Mouse (Mus musculus) cortical plate, adult 2 months (tissue): ENCODE data around the gene Pigh. TPM values are rescaled to one million over a fixed set of nuclear protein-coding genes. Genes with fewer than 3 reads are reported as not detected.

ENCODE experiments used
- H3K27ac ChIP-seq: fragments of 200-500 bp; 2 replicates; pipeline ENCODE4 v1.5.1; 2012; ENCODE audit warnings: low read length, control low read depth, inconsistent platforms; ENCODE audit not compliant: insufficient read depth
- H3K4me1 ChIP-seq: fragments of 200-500 bp; 2 replicates; pipeline ENCODE4 v1.6.1; 2011; ENCODE audit warnings: low read length; ENCODE audit not compliant: control insufficient read depth, insufficient read depth
- H3K4me3 ChIP-seq: fragments of 200-500 bp; 2 replicates; pipeline ENCODE4 v1.5.1; 2011; ENCODE audit warnings: mild to moderate bottlenecking, low read length, control low read depth; ENCODE audit not compliant: insufficient read depth
- CTCF ChIP-seq: fragments of 200-500 bp; IDR thresholded peaks from 2 replicates; pipeline ENCODE4 v1.5.1; 2011; ENCODE audit warnings: mild to moderate bottlenecking, control low read depth, low read length; ENCODE audit not compliant: insufficient read depth; ENCODE audit errors: extremely low read depth
- POLR2A ChIP-seq: fragments of 200-500 bp; IDR thresholded peaks from 2 replicates; pipeline ENCODE4 v1.6.1; 2011; ENCODE audit warnings: mild to moderate bottlenecking, low read length, control low read depth; ENCODE audit not compliant: insufficient read depth; ENCODE audit errors: extremely low read depth
- polyA plus RNA-seq: library from polyadenylated mRNA; depleted of rRNA; stranded (reverse); fragments of >200 nt; gene quantifications from 2 replicates; pipeline ENCODE4 v1.2.3, GENCODE M21; 2012

Pigh gene
- polyA plus RNA-seq, 1 experiment = 11.0 TPM

GRCm38 (mm10) chr12:79118991-79119390, 29.5 kb upstream of the Pigh start:
- no peak overlapping the region for H3K4me3 ChIP-seq
- H3K4me1 ChIP-seq = no peaks in the 10 kb centered on the region
- TF ChIP-seq POLR2A = no peak
- TF ChIP-seq CTCF = no peak
- H3K27ac ChIP-seq = no peak overlapping the region

- no peaks in the 10 kb centered on the region for H3K4me1 ChIP-seq
- TF ChIP-seq CTCF = no peak
- TF ChIP-seq POLR2A = no peak
- H3K4me3 ChIP-seq = no peak overlapping the region
- H3K27ac ChIP-seq = no peak overlapping the region
These were observed 15.9 kb upstream of the Pigh start for GRCm38 (mm10) chr12:79105312-79105711.

GRCm38 (mm10) chr12:79104544-79104943, 15.1 kb upstream of the Pigh start:
- TF ChIP-seq CTCF (no peak), POLR2A (no peak)
- Histone ChIP-seq H3K27ac (no peak overlapping the region), H3K4me1 (no peaks in the 10 kb centered on the region), H3K4me3 (no peak overlapping the region)

GRCm38 (mm10) chr12:79103773-79104172, 14.3 kb upstream of the Pigh start:
- no peak for TF ChIP-seq CTCF
- TF ChIP-seq POLR2A = no peak
- H3K27ac ChIP-seq = no peak overlapping the region
- no peak overlapping the region for H3K4me3 ChIP-seq
- no peaks in the 10 kb centered on the region for H3K4me1 ChIP-seq

GRCm38 (mm10) chr12:79097106-79097752, 7.8 kb upstream of the Pigh start:
- Histone ChIP-seq H3K4me3 (no peak overlapping the region), H3K27ac (no peak overlapping the region), H3K4me1 (no peaks in the 10 kb centered on the region)
- TF ChIP-seq POLR2A = no peak
- peak; percentile 54 for TF ChIP-seq CTCF

GRCm38 (mm10) chr12:79092569-79092968, 3.1 kb upstream of the Pigh start:
- Histone ChIP-seq H3K27ac (no peak overlapping the region), H3K4me1 (no peaks in the 10 kb centered on the region)
- TF ChIP-seq POLR2A (no peak), CTCF (peak; percentile 62)

GRCm38 (mm10) chr12:79073362-79073761, 16.1 kb downstream of the Pigh start:
- no peak overlapping the region for H3K4me3 ChIP-seq
- no peak for TF ChIP-seq CTCF
- no peak for TF ChIP-seq POLR2A
- H3K27ac ChIP-seq = no peak overlapping the region
- no peaks in the 10 kb centered on the region for H3K4me1 ChIP-seq

More at GRCm38 (mm10) chr12:79092569-79092968, 3.1 kb upstream of the Pigh start:
- no peak overlapping the region for H3K4me3 ChIP-seq

GRCm38 (mm10) chr12:79072576-79072975, 16.9 kb downstream of the Pigh start:
- TF ChIP-seq CTCF = no peak
- Histone ChIP-seq H3K27ac (no peak overlapping the region), H3K4me1 (no peaks in the 10 kb centered on the region), H3K4me3 (no peak overlapping the region)

- Histone ChIP-seq H3K4me3 (no peak overlapping the region), H3K4me1 (no peaks in the 10 kb centered on the region), H3K27ac (no peak overlapping the region)
- no peak for TF ChIP-seq CTCF
- no peak for TF ChIP-seq POLR2A
These were observed 18.6 kb downstream of the Pigh start for GRCm38 (mm10) chr12:79070736-79071333.

- Histone ChIP-seq H3K4me3 (no peak overlapping the region), H3K4me1 (no peaks in the 10 kb centered on the region), H3K27ac (no peak overlapping the region)
- TF ChIP-seq CTCF = no peak
- no peak for TF ChIP-seq POLR2A
These were observed 19.5 kb downstream of the Pigh start for GRCm38 (mm10) chr12:79069916-79070315.
